Mouse (Mus musculus) myocyte (in vitro differentiated cells): ENCODE data around the gene Ubxn4. TPM values are rescaled to one million over a fixed set of nuclear protein-coding genes. Genes with fewer than 3 reads are reported as not detected.
"Not testable (repeated sequence)": the region's sequence is repeated elsewhere in the genome, so short reads cannot be mapped to it uniquely, and the experiment has no call there.

Experiments used
- H3K27me3 ChIP-seq: one replicate; pipeline ENCODE4 v1.6.1; 2011; ENCODE audit not compliant: control insufficient read depth, insufficient read depth, insufficient read length
- H3K36me3 ChIP-seq: one replicate; pipeline ENCODE4 v1.6.1; 2011; ENCODE audit not compliant: control insufficient read depth, insufficient read depth
- H3K4me2 ChIP-seq: one replicate; pipeline ENCODE4 v1.6.1; 2011; ENCODE audit warnings: low read depth, control low read depth
- H3K4me3 ChIP-seq: one replicate; pipeline ENCODE4 v1.5.1; 2011; ENCODE audit warnings: mild to moderate bottlenecking, control low read depth, moderate library complexity
- H3K79me2 ChIP-seq: one replicate; pipeline ENCODE4 v1.6.1; 2011; ENCODE audit not compliant: control insufficient read depth, insufficient read depth
- H3ac ChIP-seq: one replicate; pipeline ENCODE4 v1.6.1; 2011; ENCODE audit not compliant: control insufficient read depth, insufficient read length
- CEBPB ChIP-seq: IDR thresholded peaks from 2 replicates; pipeline ENCODE4 v1.6.1; 2011; ENCODE audit warnings: mild to moderate bottlenecking, moderate library complexity; ENCODE audit not compliant: poor library complexity, insufficient read depth, severe bottlenecking
- E2F4 ChIP-seq: IDR thresholded peaks from one replicate; pipeline ENCODE4 v1.6.1; 2011; ENCODE audit warnings: mild to moderate bottlenecking, control low read depth, moderate library complexity; ENCODE audit not compliant: insufficient read depth
- MAX ChIP-seq: IDR thresholded peaks from one replicate; pipeline ENCODE4 v1.6.1; 2011; ENCODE audit warnings: low read depth, mild to moderate bottlenecking, control low read depth
- MYOD1 ChIP-seq, 3 experiments: IDR thresholded peaks; one replicate each; pipeline ENCODE4 v1.6.1; 2011; ENCODE audit warnings: control low read depth in 2 of 3, low read depth in 2 of 3, mild to moderate bottlenecking in 2 of 3, moderate library complexity in 1 of 3; ENCODE audit not compliant: insufficient read length in 2 of 3, control insufficient read depth in 1 of 3
- MYOG ChIP-seq, 3 experiments: IDR thresholded peaks; one replicate each; pipeline ENCODE4 v1.6.1; 2011; ENCODE audit warnings: control low read depth in 2 of 3, low read depth in 2 of 3, mild to moderate bottlenecking in 2 of 3; ENCODE audit not compliant: insufficient read length in 2 of 3, control insufficient read depth in 1 of 3, insufficient read depth in 1 of 3
- POLR2A ChIP-seq: IDR thresholded peaks from one replicate; pipeline ENCODE4 v1.6.1; 2011; ENCODE audit warnings: low read depth, mild to moderate bottlenecking, control low read depth, moderate library complexity; ENCODE audit not compliant: insufficient read length
- POLR2AphosphoS2 ChIP-seq: IDR thresholded peaks from one replicate; pipeline ENCODE4 v1.6.1; 2011; ENCODE audit warnings: low read depth, control low read depth; ENCODE audit not compliant: insufficient read length
- REST ChIP-seq: IDR thresholded peaks from one replicate; pipeline ENCODE4 v1.6.1; 2011; ENCODE audit warnings: mild to moderate bottlenecking, control low read depth, moderate library complexity; ENCODE audit not compliant: insufficient read depth, insufficient read length
- SRF ChIP-seq: IDR thresholded peaks from one replicate; pipeline ENCODE4 v1.6.1; 2011; ENCODE audit warnings: low read depth; ENCODE audit not compliant: control insufficient read depth, insufficient read length
- TCF12 ChIP-seq: IDR thresholded peaks from one replicate; pipeline ENCODE4 v1.6.1; 2011; ENCODE audit warnings: mild to moderate bottlenecking, control low read depth; ENCODE audit not compliant: poor library complexity, insufficient read depth, severe bottlenecking
- TCF3 ChIP-seq: IDR thresholded peaks from one replicate; pipeline ENCODE4 v1.6.1; 2011; ENCODE audit warnings: low read depth, control low read depth; ENCODE audit not compliant: insufficient read length
- USF1 ChIP-seq: IDR thresholded peaks from one replicate; pipeline ENCODE4 v1.6.1; 2011; ENCODE audit warnings: low read depth, mild to moderate bottlenecking, control low read depth, moderate library complexity
- polyA plus RNA-seq: library from polyadenylated mRNA; unstranded; fragments of >200 nt; fragmentation: generic; extraction: Trizol; gene quantifications from one replicate; pipeline ENCODE4 v1.2.1, GENCODE M21; 2012; ENCODE audit warnings: missing spikeins

Ubxn4 gene
- polyA plus RNA-seq, 1 experiment, result 30.1 TPM

GRCm38 (mm10) chr1:128223304-128223703 lies 20.5 kb upstream of the Ubxn4 start:
- Histone ChIP-seq H3K36me3 (peaks cover 46% of the 10 kb centered on the region), H3K4me2 (no peak overlapping the region), H3ac (no peak overlapping the region), H3K79me2 (no peaks in the 10 kb centered on the region), H3K27me3 (no peaks in the 10 kb centered on the region), H3K4me3 (no peak overlapping the region)
- TF ChIP-seq REST, result no peak
- no peak for TF ChIP-seq E2F4
- TF ChIP-seq MYOG (IDR thresholded peaks at IDR 0.05; ENCODE audit: control insufficient read depth in 1 of 3, insufficient read depth in 1 of 3, insufficient read length in 2 of 3, low read depth in 2 of 3), result no peak
- TF ChIP-seq TCF3, result no peak
- TF ChIP-seq POLR2A, result no peak
- TF ChIP-seq SRF, result no peak
- no peak for TF ChIP-seq MAX
- no peak for TF ChIP-seq USF1

- no peaks in the 10 kb centered on the region for H3K27me3 ChIP-seq
- no peaks in the 10 kb centered on the region for H3K79me2 ChIP-seq
- no peak overlapping the region for H3K4me2 ChIP-seq
- no peak overlapping the region for H3K4me3 ChIP-seq
- no peak overlapping the region for H3ac ChIP-seq
- H3K36me3 ChIP-seq, result peaks cover 52% of the 10 kb centered on the region
- no peak for TF ChIP-seq POLR2AphosphoS2
- TF ChIP-seq CEBPB, result no peak
- TF ChIP-seq TCF3, result no peak
- TF ChIP-seq POLR2A, result no peak
- no peak for TF ChIP-seq E2F4
- TF ChIP-seq TCF12, result no peak
These were observed 8.6 kb upstream of the Ubxn4 start for GRCm38 (mm10) chr1:128235181-128235580.

- Histone ChIP-seq H3K27me3 (no peaks in the 10 kb centered on the region), H3K4me3 (peak overlapping the region; percentile 85), H3K4me2 (peak overlapping the region; percentile 78), H3K36me3 (peaks cover 4% of the 10 kb centered on the region), H3K79me2 (peaks cover 45% of the 10 kb centered on the region), H3ac (peak overlapping the region; percentile 85)
- TF ChIP-seq TCF3 (no peak), USF1 (peak; percentile 87), SRF (peak; percentile 10), POLR2A (peak; percentile 62), POLR2AphosphoS2 (peak; percentile 80)
These were observed 397 bp downstream of the Ubxn4 start for GRCm38 (mm10) chr1:128243996-128244726.

- Histone ChIP-seq H3K79me2 (peaks cover 51% of the 10 kb centered on the region), H3ac (peak overlapping the region; percentile 85), H3K4me3 (peak overlapping the region; percentile 85), H3K27me3 (no peaks in the 10 kb centered on the region), H3K4me2 (peak overlapping the region; percentile 78), H3K36me3 (peaks cover 6% of the 10 kb centered on the region)
- no peak for TF ChIP-seq SRF
- no peak for TF ChIP-seq MYOD1 (IDR thresholded peaks at IDR 0.05; ENCODE audit: control insufficient read depth in 1 of 3, insufficient read length in 2 of 3, low read depth in 2 of 3)
- TF ChIP-seq CEBPB, result no peak
- no peak for TF ChIP-seq POLR2AphosphoS2
- no peak for TF ChIP-seq USF1
- TF ChIP-seq POLR2A, result no peak
- TF ChIP-seq REST, result no peak
- TF ChIP-seq E2F4, result no peak
- no peak for TF ChIP-seq MAX
- no peak for TF ChIP-seq TCF3
These were observed 1.1 kb downstream of the Ubxn4 start for GRCm38 (mm10) chr1:128244727-128245355.

- H3ac ChIP-seq, H3K27me3 ChIP-seq, H3K4me2 ChIP-seq, H3K4me3 ChIP-seq, H3K79me2 ChIP-seq: not testable (repeated sequence)
- H3K36me3 ChIP-seq, result peaks cover 62% of the 10 kb centered on the region
These were observed 23.3 kb downstream of the Ubxn4 start for GRCm38 (mm10) chr1:128267061-128267460.
